Mouse (Mus musculus) C2C12 (cell line): ENCODE data around the gene Xylt1. TPM values are rescaled to one million over a fixed set of nuclear protein-coding genes. Genes with fewer than 3 reads are reported as not detected.

Experiments used
- H3K27me3 ChIP-seq: one replicate; pipeline ENCODE4 v1.6.1; 2011; ENCODE audit not compliant: control insufficient read depth, insufficient read depth, insufficient read length
- H3K36me3 ChIP-seq: one replicate; pipeline ENCODE4 v1.6.1; 2011; ENCODE audit not compliant: control insufficient read depth, insufficient read depth
- H3K4me3 ChIP-seq: one replicate; pipeline ENCODE4 v1.5.1; 2011; ENCODE audit warnings: mild to moderate bottlenecking, control low read depth; ENCODE audit not compliant: poor library complexity, insufficient read depth, severe bottlenecking
- H3K79me2 ChIP-seq: one replicate; pipeline ENCODE4 v1.6.1; 2011; ENCODE audit not compliant: control insufficient read depth, insufficient read depth
- H3K79me3 ChIP-seq: one replicate; pipeline ENCODE4 v1.6.1; 2011; ENCODE audit warnings: low read depth, control low read depth
- H3ac ChIP-seq: one replicate; pipeline ENCODE3; 2011; ENCODE audit warnings: low read depth; ENCODE audit not compliant: control insufficient read depth, insufficient read length
- CEBPB ChIP-seq: IDR thresholded peaks from one replicate; pipeline ENCODE4 v1.6.1; 2011; ENCODE audit warnings: low read depth, mild to moderate bottlenecking, control low read depth, moderate library complexity
- CTCF ChIP-seq: IDR thresholded peaks from one replicate; pipeline ENCODE4 v1.5.1; 2011; ENCODE audit not compliant: control insufficient read depth, insufficient read depth, insufficient read length
- FOSL1 ChIP-seq: IDR thresholded peaks from one replicate; pipeline ENCODE4 v1.8.0; 2011; ENCODE audit warnings: mild to moderate bottlenecking, low read length; ENCODE audit not compliant: poor library complexity, insufficient read depth, severe bottlenecking
- MAX ChIP-seq: IDR thresholded peaks from one replicate; pipeline ENCODE4 v1.6.1; 2011; ENCODE audit warnings: mild to moderate bottlenecking, control low read depth
- MYOD1 ChIP-seq: IDR thresholded peaks from one replicate; pipeline ENCODE4 v1.6.1; 2011; ENCODE audit warnings: low read depth; ENCODE audit not compliant: control insufficient read depth, insufficient read length
- MYOG ChIP-seq: IDR thresholded peaks from one replicate; pipeline ENCODE4 v1.6.1; 2011; ENCODE audit not compliant: control insufficient read depth, insufficient read length; ENCODE audit errors: extremely low read depth
- USF1 ChIP-seq: IDR thresholded peaks from one replicate; pipeline ENCODE4 v1.6.1; 2011; ENCODE audit warnings: low read depth, mild to moderate bottlenecking, control low read depth, moderate library complexity
- polyA plus RNA-seq: library from polyadenylated mRNA; unstranded; fragments of >200 nt; fragmentation: generic; extraction: Trizol; gene quantifications from one replicate; pipeline ENCODE4 v1.2.1, GENCODE M21; 2012; ENCODE audit warnings: missing spikeins

Gene Xylt1
- polyA plus RNA-seq, 1 experiment = not detected

- H3K36me3 ChIP-seq = no peaks in the 10 kb centered on the region
- no peak overlapping the region for H3K4me3 ChIP-seq
- no peaks in the 10 kb centered on the region for H3K79me3 ChIP-seq
- no peaks in the 10 kb centered on the region for H3K27me3 ChIP-seq
- TF ChIP-seq CEBPB (no peak), USF1 (no peak)
- H3ac ChIP-seq = no peak overlapping the region
- no peaks in the 10 kb centered on the region for H3K79me2 ChIP-seq
Observed at GRCm38 (mm10) chr7:117540413-117540812, 159.6 kb downstream of the Xylt1 start.

- TF ChIP-seq MYOG (no peak), MAX (no peak), CTCF (no peak), FOSL1 (no peak), USF1 (no peak), CEBPB (no peak), MYOD1 (no peak)
- H3K79me3 ChIP-seq = no peaks in the 10 kb centered on the region
- no peak overlapping the region for H3K4me3 ChIP-seq
- no peak overlapping the region for H3ac ChIP-seq
- H3K79me2 ChIP-seq = no peaks in the 10 kb centered on the region
- H3K27me3 ChIP-seq = no peaks in the 10 kb centered on the region
- H3K36me3 ChIP-seq = no peaks in the 10 kb centered on the region
Observed at GRCm38 (mm10) chr7:117541056-117541455, 160.3 kb downstream of the Xylt1 start.

- Histone ChIP-seq H3ac (no peak overlapping the region), H3K79me2 (no peaks in the 10 kb centered on the region), H3K4me3 (no peak overlapping the region), H3K36me3 (no peaks in the 10 kb centered on the region), H3K27me3 (no peaks in the 10 kb centered on the region), H3K79me3 (no peaks in the 10 kb centered on the region)
- TF ChIP-seq MYOG = no peak
- TF ChIP-seq USF1 = no peak
- TF ChIP-seq FOSL1 = no peak
- no peak for TF ChIP-seq MAX
- no peak for TF ChIP-seq CTCF
- no peak for TF ChIP-seq MYOD1
- no peak for TF ChIP-seq CEBPB
Observed at GRCm38 (mm10) chr7:117541681-117542080, 160.9 kb downstream of the Xylt1 start.

- Histone ChIP-seq H3K36me3 (no peaks in the 10 kb centered on the region), H3K79me2 (no peaks in the 10 kb centered on the region), H3K79me3 (no peaks in the 10 kb centered on the region), H3ac (no peak overlapping the region), H3K4me3 (no peak overlapping the region), H3K27me3 (no peaks in the 10 kb centered on the region)
- TF ChIP-seq MYOG (no peak), MAX (no peak), CEBPB (no peak), USF1 (no peak), CTCF (no peak), FOSL1 (no peak), MYOD1 (no peak)
Observed at GRCm38 (mm10) chr7:117543041-117543440, 162.3 kb downstream of the Xylt1 start.

GRCm38 (mm10) chr7:117544126-117544525, 163.3 kb downstream of the Xylt1 start:
- Histone ChIP-seq H3K36me3 (no peaks in the 10 kb centered on the region), H3K27me3 (no peaks in the 10 kb centered on the region), H3ac (no peak overlapping the region), H3K4me3 (no peak overlapping the region), H3K79me3 (no peaks in the 10 kb centered on the region), H3K79me2 (no peaks in the 10 kb centered on the region)
- TF ChIP-seq CTCF = no peak
- TF ChIP-seq MYOD1 = no peak
- no peak for TF ChIP-seq CEBPB
- no peak for TF ChIP-seq MYOG
- TF ChIP-seq MAX = no peak
- no peak for TF ChIP-seq FOSL1
- TF ChIP-seq USF1 = no peak

- Histone ChIP-seq H3K4me3 (no peak overlapping the region), H3ac (no peak overlapping the region), H3K27me3 (no peaks in the 10 kb centered on the region), H3K79me3 (no peaks in the 10 kb centered on the region), H3K79me2 (no peaks in the 10 kb centered on the region), H3K36me3 (no peaks in the 10 kb centered on the region)
- TF ChIP-seq CTCF (no peak), CEBPB (no peak), MYOD1 (no peak), USF1 (no peak), MAX (no peak), FOSL1 (no peak), MYOG (no peak)
Observed at GRCm38 (mm10) chr7:117548301-117548700, 167.5 kb downstream of the Xylt1 start.
